Mouse (Mus musculus) olfactory bulb, adult 2 months (tissue): ENCODE data around the gene Ypel3.

Source experiments
- CTCF ChIP-seq: fragments of 200-500 bp; IDR thresholded peaks from 2 replicates; pipeline ENCODE4 v1.5.1; 2012; ENCODE audit warnings: low read depth, mild to moderate bottlenecking, low read length, moderate library complexity; ENCODE audit not compliant: insufficient read depth
- POLR2A ChIP-seq: fragments of 200-500 bp; IDR thresholded peaks from 2 replicates; pipeline ENCODE4 v1.6.1; 2012; ENCODE audit warnings: mild to moderate bottlenecking, low read depth, low read length, moderate library complexity; ENCODE audit not compliant: insufficient read depth

- no peak for TF ChIP-seq CTCF
- TF ChIP-seq POLR2A: peak; percentile 16; the same call in 1 of the 2 replicates
These were observed 46.5 kb downstream of the Ypel3 start for GRCm38 (mm10) chr7:126823202-126823711.
